Mouse (Mus musculus) gastrocnemius, postnatal 10 days (tissue): ENCODE results near the gene Eno1. TPM values are rescaled to one million over a fixed set of nuclear protein-coding genes. Genes with fewer than 3 reads are reported as not detected.
"Not testable (repeated sequence)": the region's sequence is repeated elsewhere in the genome, so short reads cannot be mapped to it uniquely, and the experiment has no call there.

Source experiments
- DNase-seq: peaks from one replicate; pipeline ENCODE4 v3.0.0; 2021; ENCODE audit warnings: mixed read lengths
- total RNA-seq, 2 experiments: library from RNA; stranded (reverse); gene quantifications; 2 replicates each; pipeline ENCODE4 v1.2.3; 2021

Eno1 gene
- total RNA-seq, 2 experiments from 2014 or later: 469 to 474 TPM

- no peak for DNase-seq
These were observed 13.3 kb downstream of the Eno1 start for GRCm38 (mm10) chr4:150249731-150250270.

DNA sequence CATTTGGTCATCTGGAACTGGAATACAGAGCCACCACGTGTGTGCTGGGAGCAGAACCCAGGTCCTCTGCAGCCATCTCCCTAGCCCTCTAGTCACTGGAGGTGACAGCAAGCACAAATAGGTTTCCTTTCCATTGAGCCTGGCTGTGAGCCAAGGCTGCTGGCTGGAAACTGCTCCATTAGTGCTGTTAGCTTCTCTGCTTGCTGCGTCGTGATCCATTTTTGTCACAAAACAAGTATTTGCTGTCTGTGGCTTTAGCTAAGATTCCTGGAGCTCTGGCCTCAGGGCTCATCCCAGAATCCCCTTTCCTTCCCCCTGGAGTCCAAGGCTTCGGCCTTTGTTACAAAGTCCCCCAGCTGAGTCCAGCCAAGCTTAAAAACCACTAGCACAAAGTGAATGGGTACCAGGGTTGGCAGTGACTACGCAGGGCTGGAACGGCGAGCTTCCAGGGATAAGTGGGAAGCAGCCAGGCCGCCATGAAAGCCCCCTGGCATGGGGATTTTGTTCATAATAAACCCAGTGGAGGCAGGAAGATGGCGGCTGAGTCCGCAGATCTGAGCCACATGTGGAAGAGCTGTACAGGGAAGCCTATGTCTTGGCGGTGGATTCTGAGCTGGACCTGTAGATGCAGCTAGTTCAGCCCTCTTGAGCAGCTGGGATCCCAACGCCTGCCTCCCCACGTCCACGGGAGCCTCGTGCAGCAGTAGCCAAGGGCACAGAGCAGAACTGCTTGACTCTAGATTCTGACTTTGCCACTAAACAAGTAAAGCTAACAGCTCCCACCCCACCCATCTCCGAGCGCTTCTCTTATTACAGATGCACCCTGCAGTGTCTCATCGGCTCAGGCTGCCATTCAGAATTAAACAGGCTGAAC is 14.3 kb downstream of the Eno1 start:
- no peak for DNase-seq

GRCm38 (mm10) chr4:150254416-150254815 is 17.9 kb downstream of the Eno1 start:
- DNase-seq: no peak

DNA sequence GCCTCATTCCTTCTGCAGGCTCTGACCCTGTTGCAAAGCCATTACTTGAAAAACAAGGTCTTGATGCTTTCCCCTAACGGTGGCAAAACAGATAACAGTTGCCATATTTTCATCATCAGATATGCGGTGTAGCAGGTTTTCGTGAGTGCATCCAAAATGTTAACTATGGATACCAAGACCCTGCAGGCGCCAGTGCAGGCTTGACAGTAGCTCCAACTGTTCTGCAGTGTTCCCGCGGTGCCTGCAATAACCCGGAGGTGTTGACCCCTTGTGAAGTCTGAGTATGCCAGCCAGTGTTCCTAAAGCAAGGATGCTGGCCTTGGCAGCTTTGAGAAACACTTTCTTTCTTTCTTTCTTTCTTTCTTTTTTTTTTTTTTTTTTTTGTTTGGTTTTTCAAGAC is 18.7 kb downstream of the Eno1 start:
- no peak for DNase-seq

DNA sequence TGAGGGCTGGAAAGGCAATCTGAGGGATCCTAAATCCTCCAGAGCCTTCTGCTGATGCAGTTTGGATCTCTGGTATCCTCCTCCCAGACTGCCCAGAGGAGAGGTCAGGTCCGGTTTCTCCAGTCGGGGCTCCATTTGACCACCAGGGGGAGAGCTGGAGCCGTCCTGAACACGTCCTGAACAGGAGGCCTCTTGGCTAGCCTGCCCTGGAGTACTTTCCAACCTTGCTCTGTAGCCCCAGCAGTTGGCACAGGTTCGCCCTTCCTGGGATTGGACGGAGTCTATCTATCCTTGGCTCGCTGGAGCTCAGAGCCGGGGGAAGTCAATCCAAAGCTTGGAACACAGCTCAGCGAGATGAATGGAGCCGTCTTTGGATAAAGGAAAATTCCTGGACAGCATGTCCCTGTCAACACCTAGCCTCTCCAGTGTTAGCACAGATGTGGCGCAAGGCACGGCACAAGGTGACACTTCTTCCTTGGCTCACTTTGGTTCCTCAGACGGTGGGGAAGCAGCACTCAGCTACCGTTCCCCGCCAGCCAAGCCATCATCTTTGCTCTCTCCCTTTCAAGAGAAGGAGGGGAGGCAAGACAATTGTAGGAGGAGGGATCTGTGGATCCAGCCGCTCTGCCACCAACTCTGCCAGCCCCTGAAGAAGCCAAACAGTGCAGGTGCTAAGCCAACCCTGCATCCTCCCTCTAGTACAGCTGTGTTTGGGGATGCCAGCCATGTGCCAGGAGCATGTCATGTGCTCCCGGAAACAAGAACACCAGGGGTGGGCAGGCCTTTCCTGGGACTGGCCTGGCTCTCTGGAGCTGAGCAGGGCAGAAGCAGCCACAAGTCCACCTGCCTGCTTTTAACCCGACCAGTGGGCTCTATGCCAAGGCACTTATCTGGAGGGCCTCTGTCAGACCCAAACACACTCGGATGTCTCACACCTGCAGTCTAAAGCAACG is 21.0 kb downstream of the Eno1 start:
- DNase-seq: peak; percentile 94

DNA sequence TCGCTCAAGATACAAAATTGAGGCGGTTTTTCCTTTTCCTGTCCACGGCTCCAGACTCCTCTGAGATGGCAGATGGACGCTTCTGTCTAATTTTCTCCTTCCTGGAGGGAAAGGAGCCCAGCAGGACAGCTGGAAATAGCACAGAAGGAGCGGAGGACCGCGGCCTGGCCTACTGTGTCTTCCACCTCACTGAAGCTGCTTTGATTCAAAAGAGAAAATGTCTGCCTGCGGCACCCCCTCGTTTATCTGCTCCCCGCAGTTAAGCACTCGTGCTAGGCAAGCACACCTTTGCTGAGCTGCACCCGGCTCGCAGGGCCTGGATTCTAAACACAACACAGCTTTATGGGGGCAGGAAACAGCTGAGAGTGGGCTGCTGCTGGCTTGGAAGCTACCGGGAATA is 21.9 kb downstream of the Eno1 start:
- no peak for DNase-seq

- DNase-seq: no peak
These were observed 23.1 kb downstream of the Eno1 start for GRCm38 (mm10) chr4:150259577-150259976.

GRCm38 (mm10) chr4:150260111-150260510 is 23.6 kb downstream of the Eno1 start:
- no peak for DNase-seq

GRCm38 (mm10) chr4:150260745-150261144 is 24.2 kb downstream of the Eno1 start:
- no peak for DNase-seq

DNA sequence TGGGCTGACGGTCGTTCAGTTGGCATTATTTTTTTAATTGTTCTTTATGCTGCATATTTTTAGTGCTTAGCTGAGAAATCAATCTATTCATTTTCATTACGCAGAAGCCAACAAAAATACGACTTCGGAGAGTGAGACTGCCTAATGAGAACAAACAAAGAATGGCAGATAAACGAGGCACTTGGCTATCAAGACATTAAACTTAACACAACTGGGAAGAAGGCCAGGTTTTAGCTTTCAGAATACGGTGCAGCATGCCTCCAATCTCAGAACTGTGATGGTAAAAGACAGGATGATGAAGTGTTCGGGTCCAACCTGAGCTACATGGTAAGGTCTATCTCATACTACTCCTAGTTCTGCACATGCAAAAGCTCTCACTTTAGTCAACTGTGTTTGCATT is 25.8 kb downstream of the Eno1 start:
- DNase-seq: no peak

DNA sequence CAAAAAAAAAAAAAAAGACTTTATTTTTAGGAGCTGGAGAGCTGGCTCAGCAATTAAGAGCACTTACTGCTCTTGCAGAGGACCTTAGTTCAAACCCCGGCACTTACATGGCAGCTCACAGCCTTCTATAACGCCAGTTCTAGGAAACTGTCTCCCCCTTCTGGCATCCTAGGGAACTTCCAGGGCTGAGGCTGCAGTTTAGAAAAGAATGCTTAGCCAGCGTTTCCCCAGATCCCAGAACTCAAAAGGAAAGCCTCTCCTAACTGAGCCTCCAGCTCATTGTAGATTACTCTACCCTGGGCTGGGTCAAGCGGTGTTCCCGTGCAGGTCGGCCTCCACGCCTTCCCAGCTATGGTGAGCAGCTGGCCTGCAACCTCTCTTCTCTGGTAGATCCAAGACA is 28.4 kb downstream of the Eno1 start:
- DNase-seq: no peak

DNA sequence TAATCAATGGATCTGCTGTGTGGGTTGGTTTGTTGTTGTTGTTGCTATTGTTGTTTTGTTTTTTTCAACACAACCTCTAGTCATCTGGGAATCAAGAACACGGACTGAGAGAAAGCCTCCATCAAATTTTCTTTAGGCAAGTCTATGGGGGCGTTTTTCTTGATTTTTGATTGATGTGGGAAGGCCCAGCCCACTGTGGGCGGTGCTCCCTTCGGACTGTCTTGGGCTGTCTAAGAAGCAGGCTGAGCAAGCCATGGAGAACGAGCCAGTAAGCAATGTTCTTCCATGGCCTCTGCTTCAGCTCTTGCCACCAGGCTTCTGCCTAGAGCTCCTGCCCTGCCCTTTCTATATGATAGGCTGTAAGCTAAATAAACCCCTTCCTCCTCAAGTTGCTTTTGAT is 28.9 kb downstream of the Eno1 start:
- DNase-seq: no peak

DNA sequence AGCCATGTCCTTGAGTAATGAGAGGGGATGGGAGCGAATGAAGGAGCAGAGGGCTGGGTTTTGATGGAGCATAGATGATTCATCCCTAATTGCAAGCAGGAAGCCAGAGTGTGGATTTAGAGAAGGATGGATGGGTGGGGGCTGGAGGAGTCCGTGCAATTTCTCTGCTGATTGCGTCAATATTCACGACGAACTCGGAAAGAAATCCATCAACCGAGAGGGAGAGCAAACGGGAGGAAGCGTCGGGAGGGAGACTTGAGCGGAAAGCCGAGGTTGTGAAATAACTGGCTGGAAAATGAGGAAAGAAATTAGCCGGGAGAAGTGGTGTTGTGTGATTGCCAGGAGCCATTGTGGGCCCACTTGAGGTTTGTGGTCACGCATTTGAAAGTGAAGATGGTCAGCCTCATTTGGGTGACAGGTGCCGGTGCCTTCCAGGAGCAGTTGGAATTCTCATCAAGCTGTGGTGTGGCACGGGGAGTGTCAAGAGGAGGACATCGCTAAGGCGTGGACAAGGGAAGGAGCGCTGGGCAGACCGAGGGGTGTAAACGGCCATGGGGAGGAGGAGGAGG is 30.2 kb downstream of the Eno1 start:
- no peak for DNase-seq

GRCm38 (mm10) chr4:150268674-150269653 is 32.4 kb downstream of the Eno1 start:
- DNase-seq: no peak

- DNase-seq: no peak
These were observed 33.2 kb downstream of the Eno1 start for GRCm38 (mm10) chr4:150269679-150270078.

DNA sequence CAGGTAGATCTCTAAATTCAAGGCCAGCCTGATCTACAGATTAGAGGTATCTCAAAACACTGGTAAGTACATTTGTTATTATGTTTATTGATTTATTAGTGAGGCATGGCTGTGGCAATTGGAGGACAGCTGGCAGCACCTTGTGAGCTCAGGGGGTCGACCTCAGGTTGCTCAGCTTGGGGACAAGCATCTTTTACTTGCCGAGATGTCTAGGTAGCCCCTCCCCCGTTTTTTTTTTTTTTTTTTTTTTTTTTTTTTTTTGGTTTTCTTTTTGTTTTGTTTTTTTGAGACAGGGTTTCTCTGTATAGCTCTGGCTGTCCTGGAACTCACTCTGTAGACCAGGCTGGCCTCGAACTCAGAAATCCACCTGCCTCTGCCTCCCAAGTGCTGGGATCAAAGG is 34.2 kb downstream of the Eno1 start:
- not testable (repeated sequence) for DNase-seq

GRCm38 (mm10) chr4:150272725-150273124 is 36.2 kb downstream of the Eno1 start:
- DNase-seq: peak; percentile 27

GRCm38 (mm10) chr4:150275531-150275930 is 39.0 kb downstream of the Eno1 start:
- DNase-seq: no peak

DNA sequence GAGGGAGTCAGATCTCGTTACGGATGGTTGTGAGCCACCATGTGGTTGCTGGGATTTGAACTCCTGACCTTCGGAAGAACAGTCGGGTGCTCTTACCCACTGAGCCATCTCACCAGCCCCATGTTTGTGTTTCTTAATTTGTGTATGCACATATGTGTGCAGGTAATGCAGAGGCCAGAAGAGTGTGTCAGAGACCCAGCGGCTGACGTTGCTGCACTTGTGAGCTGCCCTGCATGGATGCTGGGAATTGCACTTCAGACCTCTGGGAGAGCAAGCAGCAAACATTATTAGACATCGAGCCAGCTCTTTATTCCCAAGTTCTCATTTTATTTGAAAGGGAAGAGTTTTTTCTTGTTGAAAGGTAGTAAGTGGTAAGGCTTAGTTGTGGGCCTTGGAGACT is 42.8 kb downstream of the Eno1 start:
- not testable (repeated sequence) for DNase-seq

DNA sequence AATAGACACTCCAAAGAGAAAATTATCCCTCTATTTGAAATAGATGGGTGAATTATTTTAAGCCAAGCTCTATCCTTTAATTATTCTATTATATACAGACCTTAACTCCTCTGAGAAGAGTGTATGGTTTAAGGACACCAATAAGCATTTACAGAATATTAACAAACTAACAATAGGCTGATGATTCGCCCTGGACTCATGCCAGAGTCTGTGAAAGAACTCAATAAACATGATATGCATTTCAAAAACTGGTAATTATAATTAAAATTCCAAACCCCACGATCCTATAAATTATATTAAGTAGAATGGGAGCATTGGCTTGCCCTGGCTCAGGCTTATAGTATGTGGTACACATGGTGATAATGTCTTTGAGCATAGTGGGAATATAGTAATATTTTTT is 43.5 kb downstream of the Eno1 start:
- DNase-seq: no peak

- DNase-seq: no peak
These were observed 43.9 kb downstream of the Eno1 start for GRCm38 (mm10) chr4:150280459-150280858.
